In the genomic region with DNA sequence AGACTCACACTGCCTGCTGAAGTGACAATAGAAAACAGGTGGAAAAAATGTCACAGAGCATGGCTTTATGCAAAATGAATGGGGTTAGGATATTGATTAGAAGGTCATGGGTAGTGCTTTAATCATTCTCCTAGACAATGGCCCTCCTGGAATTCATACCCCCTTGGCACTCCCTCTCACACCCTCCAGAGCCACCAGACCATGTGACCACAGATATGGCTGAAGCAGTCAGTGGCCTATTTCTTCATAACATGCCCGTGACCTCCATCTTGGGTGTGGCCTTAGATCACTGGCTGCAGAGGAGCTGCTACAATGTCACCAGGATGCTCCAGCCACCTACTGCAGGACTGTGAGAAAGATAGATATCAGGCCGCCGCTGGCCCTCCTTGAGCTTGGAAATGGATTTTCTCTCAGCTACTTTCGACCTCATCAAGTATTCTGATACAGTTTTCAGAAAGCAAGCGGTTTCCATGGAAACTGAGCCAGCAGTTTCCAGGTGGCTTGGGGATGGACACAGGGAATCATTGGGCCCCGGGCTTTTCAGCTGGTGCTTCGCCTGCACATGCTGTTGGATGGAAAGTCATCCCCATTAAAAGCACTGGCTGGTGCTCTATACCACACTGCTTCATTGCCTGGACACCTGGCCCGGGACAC, we compare ENCODE assay signal across 14 mouse cellular contexts.
DNase-seq lines count a peak whose midpoint lies in the region; ATAC-seq lines count a peak whose summit lies in the region.
"Had no signal": no experiment of that assay in that cellular context is flagged by ENCODE, and none has a peak within 500 bp of the region (broad histone marks: within the 10 kb centered on the region; RNA-seq: fewer than 3 reads in every experiment).

No protein-coding gene starts in this region.

- H3K9me3 ChIP-seq in neural tube, embryonic 13.5 days = no peaks in the 10 kb centered on the region
- no peaks in the 10 kb centered on the region for H3K9me3 ChIP-seq in forebrain, embryonic 15.5 days
- no peaks in the 10 kb centered on the region for H3K9me3 ChIP-seq in midbrain, embryonic 10.5 days (replicated peaks)
- H3K9me3 ChIP-seq: heart, embryonic 15.5 days; limb, embryonic 10.5 days had no signal

- 76% methylated on average over 8 of the region's 8 CpGs for WGBS in neural tube, embryonic 13.5 days
- 76% methylated on average over 8 of the region's 8 CpGs for WGBS in forebrain, embryonic 15.5 days
- WGBS in midbrain, embryonic 10.5 days = 84% methylated on average over 8 of the region's 8 CpGs

- no peak overlapping the region for H3K4me3 ChIP-seq in neural tube, embryonic 13.5 days
- H3K4me3 ChIP-seq in forebrain, embryonic 15.5 days = no peak overlapping the region
- H3K4me3 ChIP-seq in midbrain, embryonic 10.5 days = no peak overlapping the region
- H3K4me3 ChIP-seq: heart, embryonic 15.5 days; limb, embryonic 10.5 days had no signal

- DNase-seq in neural tube, embryonic 10.5 days (ENCODE audit: extremely low spot score, low spot score) = no peak
- DNase-seq in midbrain, embryonic 10.5 days (ENCODE audit: low spot score) = no peak
- peak; percentile 67 for DNase-seq in retina, embryonic 14.5 days (ENCODE audit: low spot score)
- DNase-seq in layer of hippocampus, postnatal 25 days (ENCODE audit: extremely low spot score in 1 of 2, low spot score in 1 of 2) = no peak
- no peak for DNase-seq in MN1 (ENCODE audit: low spot score)
- DNase-seq: cerebellum, adult 2 months; layer of hippocampus, adult 9-11 months; lung, postnatal 14 days; spleen, adult 18-20 months had no signal

- no peak overlapping the region for H3K9ac ChIP-seq in neural tube, embryonic 13.5 days
- H3K9ac ChIP-seq in forebrain, embryonic 15.5 days (replicated peaks) = no peak overlapping the region
- H3K9ac ChIP-seq: heart, embryonic 15.5 days; liver, embryonic 14.5 days had no signal

- no peaks in the 10 kb centered on the region for H3K36me3 ChIP-seq in neural tube, embryonic 13.5 days
- H3K36me3 ChIP-seq in forebrain, embryonic 15.5 days = no peaks in the 10 kb centered on the region
- no peaks in the 10 kb centered on the region for H3K36me3 ChIP-seq in midbrain, embryonic 10.5 days
- H3K36me3 ChIP-seq: heart, embryonic 15.5 days; limb, embryonic 10.5 days had no signal

- peaks cover 37% of the 10 kb centered on the region for H3K4me1 ChIP-seq in neural tube, embryonic 13.5 days (replicated peaks)
- H3K4me1 ChIP-seq in forebrain, embryonic 15.5 days = peaks cover 27% of the 10 kb centered on the region
- H3K4me1 ChIP-seq in midbrain, embryonic 10.5 days = peaks cover 24% of the 10 kb centered on the region
- H3K4me1 ChIP-seq: heart, embryonic 15.5 days had no signal

- H3K27me3 ChIP-seq in neural tube, embryonic 13.5 days = no peaks in the 10 kb centered on the region
- H3K27me3 ChIP-seq in forebrain, embryonic 15.5 days = no peaks in the 10 kb centered on the region
- H3K27me3 ChIP-seq in midbrain, embryonic 10.5 days (ENCODE audit: low read depth, poor library complexity, severe bottlenecking) = no peaks in the 10 kb centered on the region
- H3K27me3 ChIP-seq: heart, embryonic 15.5 days had no signal

- no peak for ATAC-seq in neural tube, embryonic 13.5 days (ENCODE audit: low read depth)
- ATAC-seq in forebrain, embryonic 15.5 days (replicated peaks) = peak; percentile 33

- H3K4me2 ChIP-seq in neural tube, embryonic 13.5 days = no peak overlapping the region
- H3K4me2 ChIP-seq in forebrain, embryonic 15.5 days (replicated peaks) = no peak overlapping the region
- H3K4me2 ChIP-seq: heart, embryonic 15.5 days had no signal

- H3K27ac ChIP-seq in neural tube, embryonic 13.5 days (replicated peaks) = peak overlapping the region; percentile 42
- H3K27ac ChIP-seq in forebrain, embryonic 15.5 days (replicated peaks) = peak overlapping the region; percentile 41
- H3K27ac ChIP-seq in midbrain, embryonic 10.5 days (replicated peaks) = 0 out of 2 replicates have a peak overlapping the region, but pooled peaks have one; percentile 39
- H3K27ac ChIP-seq: heart, embryonic 15.5 days; limb, embryonic 10.5 days; liver, embryonic 14.5 days had no signal
